Mouse (Mus musculus) cerebellum, adult 2 months (tissue): ENCODE data around the gene Msh4. TPM values are rescaled to one million over a fixed set of nuclear protein-coding genes. Genes with fewer than 3 reads are reported as not detected.
A peak's percentile ranks its signal among the peaks of the same experiment; 100 is the strongest.

Source experiments
- DNase-seq, 2 experiments: peaks; one replicate each; pipeline ENCODE4 v3.0.0; 2021
- H3K27ac ChIP-seq: fragments of 200-500 bp; 2 replicates; pipeline ENCODE4 v1.5.1; 2012; ENCODE audit warnings: low read length, control low read depth, inconsistent platforms; ENCODE audit not compliant: insufficient read depth
- H3K27me3 ChIP-seq: fragments of 200-500 bp; 2 replicates; pipeline ENCODE4 v1.6.1; 2012; ENCODE audit warnings: inconsistent platforms, mild to moderate bottlenecking, low read length, moderate library complexity; ENCODE audit not compliant: control insufficient read depth, insufficient read depth
- H3K4me1 ChIP-seq: fragments of 200-500 bp; 2 replicates; pipeline ENCODE4 v1.6.1; 2011; ENCODE audit warnings: low read length; ENCODE audit not compliant: control insufficient read depth, insufficient read depth
- H3K4me3 ChIP-seq: fragments of 200-500 bp; replicated peaks from 2 replicates; pipeline ENCODE3; 2011; ENCODE audit warnings: mild to moderate bottlenecking, low read depth, low read length, control low read depth; ENCODE audit not compliant: insufficient read depth
- CTCF ChIP-seq: fragments of 200-500 bp; IDR thresholded peaks from 2 replicates; pipeline ENCODE4 v1.5.1; 2011; ENCODE audit warnings: low read depth, mild to moderate bottlenecking, control low read depth, low read length, moderate library complexity, borderline replicate concordance; ENCODE audit not compliant: insufficient read depth
- POLR2A ChIP-seq: fragments of 200-500 bp; IDR thresholded peaks from 2 replicates; pipeline ENCODE4 v1.6.1; 2011; ENCODE audit warnings: low read length, control low read depth, borderline replicate concordance; ENCODE audit not compliant: insufficient read depth
- WGBS: fragments of 180-500 bp; shearing (Covaris S2); methylation state at CpG from one replicate; pipeline ENCODE4 v1.1.7; 2018; 5-methylcytosine and 5-hydroxymethylcytosine counted together
- polyA plus RNA-seq: library from polyadenylated mRNA; depleted of rRNA; stranded (reverse); fragments of >200 nt; gene quantifications from 2 replicates; pipeline ENCODE4 v1.2.3, GENCODE M21; 2012

The Msh4 gene
- polyA plus RNA-seq, 1 experiment: 0.11 TPM

DNA sequence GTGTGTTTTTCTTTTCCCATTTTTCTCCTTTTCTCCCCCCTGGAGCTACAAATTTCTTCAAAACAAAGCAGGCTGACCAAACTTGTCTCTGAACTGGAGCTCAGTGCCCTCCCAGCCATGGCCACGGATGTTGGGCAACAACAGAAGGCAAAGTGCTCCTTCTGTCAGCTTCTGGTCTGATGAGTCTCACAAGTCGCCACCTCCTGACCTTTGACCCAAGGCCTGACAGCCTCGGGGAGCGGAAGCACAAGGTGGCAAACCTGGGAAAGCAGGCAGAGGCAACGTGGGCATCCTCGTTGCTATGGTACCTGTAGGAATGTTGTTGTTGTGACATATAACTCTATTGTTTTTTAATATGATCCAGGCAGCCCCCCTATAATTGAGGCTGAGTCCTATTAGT lies 79.3 kb downstream of the Msh4 start:
- TF ChIP-seq CTCF (no peak), POLR2A (no peak)
- Histone ChIP-seq H3K27ac (no peak overlapping the region), H3K4me3 (no peak overlapping the region), H3K27me3 (no peaks in the 10 kb centered on the region), H3K4me1 (peaks cover 18% of the 10 kb centered on the region)
- DNase-seq: no peak
- WGBS: 66% methylated on average over 6 of the region's 6 CpGs

- Histone ChIP-seq H3K4me3 (no peak overlapping the region), H3K4me1 (peaks cover 10% of the 10 kb centered on the region), H3K27me3 (no peaks in the 10 kb centered on the region), H3K27ac (no peak overlapping the region)
- no peak for DNase-seq
- no peak for TF ChIP-seq POLR2A
- TF ChIP-seq CTCF: no peak
- WGBS: 97% methylated on average over 10 of the region's 10 CpGs
Measured at GRCm38 (mm10) chr3:153825197-153825596, 80.7 kb downstream of the Msh4 start.

GRCm38 (mm10) chr3:153823671-153824515 lies 82.0 kb downstream of the Msh4 start:
- H3K27me3 ChIP-seq: no peaks in the 10 kb centered on the region
- WGBS: 43% methylated on average over 11 of the region's 11 CpGs

GRCm38 (mm10) chr3:153819438-153819837 lies 86.5 kb downstream of the Msh4 start:
- 68% methylated on average over 9 of the region's 9 CpGs for WGBS

More at GRCm38 (mm10) chr3:153823671-153824515, 82.0 kb downstream of the Msh4 start:
- peaks cover 10% of the 10 kb centered on the region for H3K4me1 ChIP-seq
- H3K27ac ChIP-seq: no peak overlapping the region
- TF ChIP-seq CTCF (no peak), POLR2A (no peak)
- DNase-seq: peak; percentile 26 to 36
- H3K4me3 ChIP-seq: no peak overlapping the region

DNA sequence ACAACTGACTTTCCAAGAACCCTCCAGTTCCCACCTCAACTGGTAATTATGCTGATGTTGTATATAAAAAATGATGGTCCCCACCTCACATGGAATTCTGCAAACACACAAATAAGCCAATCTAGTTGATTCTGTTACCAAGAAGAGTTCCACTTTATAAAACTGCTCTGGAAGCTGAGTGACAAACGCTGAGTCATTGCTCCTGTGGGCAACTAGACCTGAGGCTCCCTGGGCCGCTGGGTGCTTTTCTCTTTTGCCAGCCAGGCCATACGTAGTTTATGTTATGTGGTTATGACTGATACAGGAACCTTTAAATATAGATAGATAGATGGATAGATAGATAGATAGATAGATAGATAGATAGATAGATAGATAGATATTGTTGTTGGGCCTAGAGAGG lies 87.2 kb downstream of the Msh4 start:
- Histone ChIP-seq H3K4me1 (peaks cover 3% of the 10 kb centered on the region), H3K27ac (no peak overlapping the region), H3K4me3 (no peak overlapping the region), H3K27me3 (no peaks in the 10 kb centered on the region)
- DNase-seq: no peak
- no peak for TF ChIP-seq CTCF
- no peak for TF ChIP-seq POLR2A
- WGBS: 98% methylated on average over 3 of the region's 3 CpGs

More at GRCm38 (mm10) chr3:153819438-153819837, 86.5 kb downstream of the Msh4 start:
- Histone ChIP-seq H3K4me1 (peaks cover 10% of the 10 kb centered on the region), H3K27me3 (no peaks in the 10 kb centered on the region), H3K27ac (no peak overlapping the region), H3K4me3 (no peak overlapping the region)
- TF ChIP-seq CTCF (no peak), POLR2A (no peak)
- DNase-seq: no peak

DNA sequence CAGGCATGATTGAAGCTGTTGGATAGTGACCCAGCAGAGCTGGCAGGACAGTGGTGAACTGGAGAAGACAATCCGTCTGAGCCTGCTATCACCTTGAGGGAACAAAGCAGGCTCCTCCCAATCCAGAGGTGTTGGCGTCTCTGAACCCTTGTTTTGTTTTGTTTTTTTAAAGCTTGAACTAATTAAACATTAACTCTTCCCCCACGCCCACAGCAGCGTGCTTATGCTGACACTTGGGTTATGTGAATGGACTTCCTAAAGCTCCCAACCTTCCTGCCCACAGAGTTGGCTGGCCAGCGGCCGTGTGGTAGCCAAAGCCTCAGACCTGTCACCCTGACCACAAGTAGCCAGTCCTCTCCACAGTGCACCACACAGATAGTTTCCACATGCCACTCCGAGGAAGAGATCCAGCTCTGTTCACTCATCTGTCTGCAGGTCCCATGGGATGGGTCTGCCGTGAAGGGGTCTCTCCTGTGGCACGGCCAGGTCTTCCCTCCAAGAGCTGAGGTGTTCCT lies 88.5 kb downstream of the Msh4 start:
- no peaks in the 10 kb centered on the region for H3K27me3 ChIP-seq
- DNase-seq: no peak
- WGBS: 87% methylated on average over 9 of the region's 9 CpGs
- no peak overlapping the region for H3K4me3 ChIP-seq
- TF ChIP-seq POLR2A (no peak), CTCF (no peak)
- no peak overlapping the region for H3K27ac ChIP-seq
- no peaks in the 10 kb centered on the region for H3K4me1 ChIP-seq

- Histone ChIP-seq H3K4me1 (no peaks in the 10 kb centered on the region), H3K4me3 (no peak overlapping the region), H3K27me3 (no peaks in the 10 kb centered on the region), H3K27ac (no peak overlapping the region)
- no peak for DNase-seq
- 91% methylated on average over 8 of the region's 8 CpGs for WGBS
- no peak for TF ChIP-seq CTCF
- TF ChIP-seq POLR2A: no peak
Measured at GRCm38 (mm10) chr3:153814026-153814425, 91.9 kb downstream of the Msh4 start.

DNA sequence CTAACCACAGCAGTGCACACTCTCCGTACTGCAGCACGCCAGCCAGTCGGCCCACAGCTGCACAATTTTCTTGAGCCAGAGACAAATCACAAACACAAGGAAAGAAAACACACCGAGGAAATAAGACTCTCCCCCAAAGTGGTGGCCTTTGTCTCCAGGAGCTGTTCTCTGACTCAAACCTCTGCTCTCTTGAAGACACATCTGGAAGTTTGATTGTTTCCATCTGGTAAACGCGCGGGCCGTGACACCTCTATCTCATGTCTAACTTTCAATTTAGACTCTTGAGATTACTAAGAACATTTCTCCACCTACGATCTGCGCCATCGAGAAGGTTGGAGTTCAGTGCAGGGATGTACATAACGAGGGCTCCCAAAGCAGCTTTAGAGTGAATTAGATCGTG lies 97.5 kb downstream of the Msh4 start:
- DNase-seq: no peak
- Histone ChIP-seq H3K27me3 (no peaks in the 10 kb centered on the region), H3K27ac (no peak overlapping the region), H3K4me1 (peaks cover 3% of the 10 kb centered on the region; the same call in 1 of the 2 replicates), H3K4me3 (no peak overlapping the region)
- TF ChIP-seq CTCF (no peak), POLR2A (no peak)
- WGBS: 94% methylated on average over 13 of the region's 13 CpGs
